Mouse (Mus musculus) 416B (cell line): Measurements from ENCODE around the gene Naga.

Source experiments
- DNase-seq: peaks from one replicate; pipeline ENCODE4 v3.0.0; 2011; ENCODE audit warnings: low read depth

Naga gene

DNA sequence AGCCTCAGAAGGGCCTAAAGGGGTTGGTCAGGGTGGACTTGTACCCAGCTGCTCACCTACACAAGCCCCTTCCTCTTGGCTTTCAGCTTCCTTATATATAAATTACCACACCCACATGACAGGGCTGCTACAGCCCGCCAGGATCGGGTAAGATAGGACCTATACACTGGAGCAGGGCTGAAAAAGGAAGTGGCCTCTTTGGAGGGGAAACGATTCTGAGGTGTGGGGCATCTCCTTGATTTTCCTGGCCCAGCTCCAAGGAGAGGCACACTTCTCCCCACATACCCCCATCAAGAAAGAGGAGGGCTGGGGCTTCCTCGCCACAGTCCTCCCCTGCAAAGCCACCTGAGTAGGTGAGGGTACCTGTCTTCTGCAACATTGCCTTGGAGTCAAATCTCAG, 850 bp downstream of the Naga start:
- peak; percentile 62 for DNase-seq

DNA sequence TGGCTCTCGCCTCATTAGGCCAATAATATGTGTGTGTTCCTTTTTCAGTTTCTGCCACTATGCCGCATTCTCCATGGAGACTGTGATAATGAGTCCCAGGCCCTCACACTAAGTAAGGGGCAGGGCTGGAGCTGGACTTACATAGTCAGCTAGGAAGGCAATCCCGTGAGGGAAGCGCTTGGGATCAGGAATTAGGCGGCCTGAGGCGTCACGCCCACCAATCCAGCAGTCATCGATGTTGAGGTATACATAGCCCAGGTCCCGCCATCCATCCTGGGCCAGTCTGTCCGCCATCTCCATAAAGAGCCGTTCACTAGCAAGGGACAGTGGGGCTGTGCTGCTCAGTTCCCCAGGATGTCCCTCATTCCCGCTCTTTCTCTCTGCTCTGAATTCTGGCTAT, 2.1 kb downstream of the Naga start:
- DNase-seq: no peak

DNA sequence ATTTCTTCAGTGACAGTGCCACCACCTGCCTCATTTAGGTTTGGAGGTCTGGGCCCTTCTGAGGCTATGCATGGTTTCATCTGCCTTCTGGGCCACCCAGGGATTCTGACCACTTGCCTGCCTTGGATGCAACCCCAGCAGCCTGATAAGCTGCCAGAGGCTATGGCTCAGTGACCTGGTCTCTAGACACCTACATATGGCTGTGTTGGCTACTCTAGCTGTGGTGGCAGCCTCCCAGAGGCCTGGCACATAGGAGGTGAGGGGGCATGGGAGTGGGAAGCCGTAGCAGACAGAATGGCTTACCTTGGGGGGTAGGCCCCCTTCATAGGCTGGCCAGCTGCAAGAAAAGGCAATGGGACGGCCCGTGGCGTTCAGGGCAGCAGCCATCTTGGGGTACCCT, 3.5 kb downstream of the Naga start:
- DNase-seq: no peak

DNA sequence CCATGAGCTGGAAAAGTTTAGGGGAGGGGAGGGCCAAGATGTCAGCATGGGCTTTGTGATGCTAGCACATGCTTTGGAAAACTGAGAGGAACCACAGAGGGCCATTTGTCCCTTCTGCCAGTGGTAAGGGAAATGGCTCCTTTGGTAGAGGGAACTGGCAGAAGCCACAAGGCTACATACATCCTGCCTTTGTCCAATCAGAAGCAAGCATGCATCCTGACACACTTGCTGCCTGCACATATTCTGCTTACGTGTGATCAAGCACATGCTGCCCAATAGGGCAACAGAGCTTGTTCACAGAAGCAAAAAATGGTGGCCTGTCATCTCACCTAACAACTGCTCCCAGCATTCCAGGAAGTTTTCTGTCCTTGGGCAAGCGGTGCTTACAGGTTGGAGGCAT, 13.3 kb downstream of the Naga start:
- DNase-seq: peak; percentile 53

DNA sequence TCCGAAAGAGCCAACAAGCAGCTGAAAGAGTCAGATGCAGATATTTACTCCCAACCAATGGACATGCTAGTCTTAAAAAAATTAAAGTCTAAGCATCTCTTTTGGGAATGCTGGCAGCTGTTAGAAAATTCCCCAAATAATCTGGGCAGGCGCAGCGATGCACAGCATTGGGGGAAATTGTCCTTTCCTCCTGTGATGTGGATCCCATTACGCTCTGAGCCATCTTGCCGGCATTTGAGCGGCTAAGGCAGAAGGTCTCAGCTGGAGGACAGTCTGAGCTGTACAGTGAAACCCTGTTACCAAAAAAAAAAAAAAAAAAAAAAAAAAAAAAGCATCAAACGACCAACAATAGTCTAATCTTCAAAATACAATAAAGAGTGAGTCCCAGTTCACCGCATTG, 16.5 kb downstream of the Naga start:
- no peak for DNase-seq

DNA sequence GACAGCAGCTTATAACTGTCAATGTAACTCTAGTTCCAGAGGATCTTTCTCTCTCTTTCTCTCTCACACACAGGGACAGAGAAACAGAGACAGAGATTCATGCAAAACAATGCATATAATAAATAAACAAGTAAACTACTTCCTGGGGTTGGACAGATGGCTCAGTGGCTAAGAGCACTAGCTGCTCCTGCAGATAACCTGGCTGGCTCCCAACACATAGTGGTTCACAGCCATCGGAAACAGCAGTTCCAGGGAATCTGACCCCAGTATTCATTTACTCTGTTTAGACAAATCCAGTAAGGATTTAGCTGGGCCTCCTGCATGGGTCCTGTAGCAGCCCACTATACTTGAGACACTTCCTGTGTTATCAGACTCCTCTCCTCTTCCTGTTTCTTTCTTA, 19.1 kb downstream of the Naga start:
- no peak for DNase-seq

DNA sequence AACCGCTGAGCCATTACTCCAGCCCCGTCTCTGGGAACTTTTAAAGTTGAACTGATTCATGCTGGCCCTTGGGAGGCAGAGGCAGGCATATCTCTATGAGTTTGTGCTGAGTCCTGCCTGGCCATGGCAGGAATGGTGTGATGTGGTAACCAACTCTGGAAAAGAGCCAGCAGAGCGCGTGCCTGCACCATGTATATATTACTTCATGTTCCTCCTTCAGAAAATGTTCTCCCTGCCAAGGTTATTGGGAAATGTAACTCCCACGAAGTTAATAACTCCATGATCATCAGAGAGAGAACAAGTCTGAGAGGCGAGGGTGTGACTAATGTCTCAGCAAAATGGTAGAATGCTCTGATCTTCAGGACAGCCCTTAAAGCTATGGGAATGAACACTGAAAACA, 20.9 kb downstream of the Naga start:
- DNase-seq: peak; percentile 47

DNA sequence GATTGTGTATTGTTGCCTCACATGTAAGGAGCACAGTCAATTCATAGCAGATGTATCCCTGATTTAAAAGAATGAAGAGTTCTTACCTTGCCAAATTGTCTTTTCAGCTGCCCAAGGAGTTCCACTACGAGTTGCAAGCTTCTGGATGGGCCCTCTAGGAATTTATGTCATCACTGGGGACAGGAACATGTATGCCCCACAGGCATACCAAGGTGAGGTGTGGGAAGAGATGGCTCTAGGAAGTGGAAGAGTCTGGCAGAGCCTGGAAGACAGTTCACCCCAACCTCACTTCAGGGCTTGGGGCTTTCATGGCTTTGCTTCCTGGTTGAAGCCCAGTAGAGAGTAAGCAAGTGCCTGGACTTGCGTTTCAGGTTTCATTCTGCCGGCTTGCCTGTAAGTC, 30.3 kb downstream of the Naga start:
- no peak for DNase-seq

DNA sequence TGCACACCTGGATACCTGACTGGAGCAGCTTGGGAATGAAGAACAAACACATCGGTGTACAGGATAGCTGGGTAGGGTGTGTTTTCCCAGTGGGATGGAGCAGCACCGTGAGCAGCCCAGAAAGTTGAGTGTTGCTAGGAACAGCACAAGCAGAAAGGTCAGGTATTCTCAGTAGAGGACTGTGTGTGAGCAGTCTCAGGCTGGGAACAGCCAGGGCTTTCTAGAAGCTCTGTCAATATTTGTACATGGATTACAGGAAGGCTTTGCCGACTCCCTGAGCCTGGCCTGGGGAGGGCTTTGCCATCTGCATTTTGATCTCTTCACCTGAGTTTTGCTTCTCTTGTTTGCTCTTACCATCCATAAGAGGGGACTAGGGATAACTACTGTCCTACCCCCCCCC, 31.6 kb downstream of the Naga start:
- no peak for DNase-seq

DNA sequence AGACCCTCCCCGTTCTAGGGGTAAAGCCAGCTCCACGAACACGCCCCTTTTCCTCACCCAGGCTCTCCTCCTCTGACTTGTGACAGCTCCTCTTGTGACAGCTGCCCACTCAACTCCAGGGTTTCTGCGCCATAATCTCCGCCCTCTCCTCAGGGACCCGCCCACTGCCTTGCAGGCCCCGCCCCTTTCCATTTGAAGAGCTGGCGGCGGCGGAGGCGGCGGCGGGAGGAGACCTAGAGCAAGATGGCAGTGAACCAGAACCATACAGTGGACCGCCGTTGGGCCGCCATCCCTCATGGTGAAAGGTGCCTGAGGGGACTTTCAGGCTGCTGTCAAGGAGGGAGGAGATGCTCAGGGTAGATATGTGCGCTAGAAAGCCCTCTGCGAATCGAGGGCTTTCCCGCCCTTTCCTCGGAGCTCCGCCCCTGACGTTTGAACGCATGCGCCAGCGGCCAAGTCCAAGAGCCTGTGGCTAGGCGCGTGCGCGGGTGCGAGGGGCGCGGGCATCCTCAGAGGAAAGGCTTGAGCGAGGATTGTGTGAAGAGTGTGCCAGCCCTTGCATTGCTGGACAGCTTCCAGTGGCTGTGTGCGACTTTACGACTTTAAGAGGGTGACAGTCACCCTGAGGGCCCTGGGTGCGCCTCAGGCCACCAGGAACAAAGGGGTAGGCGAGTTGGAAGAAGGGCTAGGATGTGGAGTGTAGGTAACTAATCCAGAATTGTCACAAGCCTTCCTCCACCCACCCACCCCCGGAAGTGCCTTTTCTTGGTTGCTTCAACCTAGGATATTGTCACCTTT, 39.8 kb downstream of the Naga start, which contains the start of gene Wbp2nl:
Gene Wbp2nl (plus strand): TSS at position 191 of the 798 bp plus-strand sequence.
- DNase-seq: no peak

DNA sequence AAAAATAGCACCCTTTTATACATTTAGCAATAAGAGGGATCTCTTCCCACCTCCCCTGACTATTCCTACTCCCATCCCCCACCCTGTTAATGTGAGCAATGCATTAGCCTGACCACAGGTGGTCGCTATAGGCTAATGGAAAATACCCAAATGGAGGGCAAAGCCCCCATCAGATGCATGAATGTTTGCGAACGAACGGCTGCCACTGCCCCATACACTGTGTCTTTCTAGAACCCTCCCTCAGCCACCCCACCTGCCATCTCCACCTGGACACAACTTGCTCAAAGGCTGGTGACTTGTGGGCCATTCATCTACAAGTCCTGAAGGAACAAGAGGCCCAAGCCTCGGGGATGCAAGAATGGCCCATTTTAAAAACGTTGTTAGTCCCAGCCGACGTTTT, 44.7 kb downstream of the Naga start:
- DNase-seq: peak; percentile 25

DNA sequence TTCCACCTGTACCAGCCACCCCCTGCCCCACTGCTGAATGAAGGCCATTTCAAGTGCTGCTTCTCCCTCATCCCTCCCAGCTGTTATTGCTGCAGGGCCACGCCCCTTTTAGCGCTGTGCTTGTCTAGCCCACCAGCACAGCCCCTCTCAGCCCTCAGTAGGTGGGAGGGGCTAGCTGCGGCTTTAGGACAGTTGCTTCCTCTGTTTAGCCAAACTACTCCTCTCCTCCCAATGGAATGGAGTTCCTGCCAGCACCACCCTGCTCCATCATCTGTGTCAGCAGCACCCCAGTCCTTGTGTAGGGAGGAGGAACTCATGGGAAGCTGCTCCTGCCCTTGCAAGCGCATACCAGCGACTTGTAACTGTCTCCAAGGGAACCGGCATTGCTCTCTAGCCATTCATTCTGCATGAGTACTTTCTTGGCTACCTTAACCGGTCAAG, 45.4 kb downstream of the Naga start:
- no peak for DNase-seq

DNA sequence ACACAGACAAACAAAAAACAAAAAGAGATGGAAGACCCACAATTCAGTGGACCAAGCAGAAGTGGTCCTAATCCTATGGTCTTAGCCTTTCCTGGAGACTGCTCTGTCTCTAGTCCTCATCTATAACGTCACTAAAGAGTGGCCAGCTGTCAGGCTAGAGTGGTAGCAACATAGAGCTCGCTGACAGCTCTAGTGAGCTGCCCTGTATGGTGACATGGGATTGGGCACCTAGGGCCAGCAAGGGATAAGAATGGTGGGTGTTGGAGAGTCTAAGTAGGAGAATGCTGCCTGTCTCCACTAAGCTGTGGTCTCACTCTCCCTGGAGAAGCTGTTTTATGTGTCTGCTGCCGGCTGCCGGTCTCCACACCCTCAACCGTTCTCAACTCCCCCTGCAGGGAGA, 45.9 kb downstream of the Naga start:
- DNase-seq: no peak

DNA sequence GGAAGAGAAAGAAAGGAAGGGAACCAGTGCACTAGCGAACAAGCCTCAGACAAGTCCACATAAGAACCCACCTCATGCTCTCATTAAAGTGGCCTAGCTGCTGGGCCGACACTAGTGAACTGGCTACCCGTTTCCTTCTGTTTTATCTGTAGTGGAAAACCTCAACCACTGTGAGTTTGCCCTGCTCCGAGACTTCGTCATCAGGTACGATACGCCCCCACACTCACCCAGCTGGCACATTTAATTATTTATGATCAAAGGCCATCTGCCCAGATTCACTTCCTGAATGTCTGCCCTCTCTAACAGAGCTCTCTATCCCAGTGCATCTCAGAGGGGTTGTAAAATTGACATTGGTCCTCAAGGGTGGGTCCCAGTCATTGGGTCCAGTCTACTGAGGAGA, 48.5 kb downstream of the Naga start:
- no peak for DNase-seq

DNA sequence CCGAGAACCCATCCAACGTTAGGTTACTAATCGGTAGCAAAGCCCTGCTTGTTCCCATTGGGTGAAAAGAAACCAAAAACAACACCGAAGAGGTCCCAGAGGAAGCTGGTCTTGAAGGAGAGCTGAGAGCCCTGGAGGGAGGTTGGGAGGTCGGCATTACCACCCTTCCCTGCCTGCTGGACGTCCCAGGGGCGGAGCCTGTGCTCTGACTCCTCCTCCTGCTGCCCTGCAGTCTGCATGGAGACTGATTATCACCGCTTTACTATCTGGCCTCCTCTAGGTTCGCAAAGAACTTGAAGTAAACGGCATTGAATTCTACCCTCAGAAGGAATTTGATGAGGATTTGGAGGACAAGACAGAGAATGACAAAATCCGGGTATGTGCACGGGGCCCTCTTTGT, 52.6 kb downstream of the Naga start:
- no peak for DNase-seq

DNA sequence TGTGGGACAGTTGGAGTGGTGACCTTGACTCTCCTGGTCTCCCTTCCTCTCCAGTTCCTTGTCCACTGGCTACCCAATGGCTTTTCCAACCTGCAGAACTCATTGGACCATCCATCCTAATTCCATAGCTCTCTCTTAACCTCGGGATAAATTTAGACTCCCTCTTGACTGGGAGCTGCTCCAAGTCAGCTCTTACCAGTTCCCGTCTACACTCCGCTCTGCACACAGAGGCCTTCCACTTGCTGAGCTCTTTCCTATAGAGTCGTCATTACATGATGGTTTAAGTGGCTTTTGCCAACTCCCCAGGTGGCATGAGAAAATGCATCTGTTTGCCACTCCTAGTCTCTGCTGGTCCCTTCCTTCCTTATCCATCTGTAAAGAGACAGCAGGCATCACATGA, 58.1 kb downstream of the Naga start:
- DNase-seq: no peak
